In genomic region chr8:124950865-124951264, GRCm38 (mm10) we compare ENCODE assay signal across 9 mouse cellular contexts. TPM values are rescaled to one million over a fixed set of nuclear protein-coding genes. Genes with fewer than 3 reads are reported as not detected.
A peak's percentile ranks its signal among the peaks of the same experiment; 100 is the strongest.
DNase-seq lines count a peak whose midpoint lies in the region; ATAC-seq lines count a peak whose summit lies in the region.
"Had no signal": no experiment of that assay in that cellular context is flagged by ENCODE, and none has a peak within 500 bp of the region (broad histone marks: within the 10 kb centered on the region; RNA-seq: fewer than 3 reads in every experiment).

No protein-coding gene starts in this region.

- H3K9ac ChIP-seq in heart, embryonic 14.5 days (ENCODE audit: low read length): peak overlapping the region; percentile 92
- peak overlapping the region; percentile 93; the same call in 1 of the 2 replicates for H3K9ac ChIP-seq in embryonic facial prominence, embryonic 12.5 days
- peak overlapping the region; percentile 38 for H3K9ac ChIP-seq in hindbrain, embryonic 16.5 days (ENCODE audit: low read depth, low read length)
- peak overlapping the region; percentile 95 for H3K9ac ChIP-seq in midbrain, embryonic 13.5 days (replicated peaks)

- H3K4me1 ChIP-seq in heart, embryonic 14.5 days (ENCODE audit: control insufficient read depth in 2 of 2, insufficient read depth in 2 of 2, low read length in 2 of 2): peaks cover 8 to 26% of the 10 kb centered on the region in 2 experiments
- H3K4me1 ChIP-seq in embryonic facial prominence, embryonic 12.5 days: peaks cover 23% of the 10 kb centered on the region
- peaks cover 23% of the 10 kb centered on the region for H3K4me1 ChIP-seq in hindbrain, embryonic 16.5 days (ENCODE audit: control insufficient read depth, insufficient read depth, low read depth, low read length)
- H3K4me1 ChIP-seq in midbrain, embryonic 13.5 days (replicated peaks): peaks cover 31% of the 10 kb centered on the region

- no peaks in the 10 kb centered on the region for H3K27me3 ChIP-seq in heart, embryonic 14.5 days (ENCODE audit: control insufficient read depth, insufficient read depth, low read length)
- H3K27me3 ChIP-seq in embryonic facial prominence, embryonic 12.5 days: no peaks in the 10 kb centered on the region
- no peaks in the 10 kb centered on the region for H3K27me3 ChIP-seq in hindbrain, embryonic 16.5 days (replicated peaks; ENCODE audit: control insufficient read depth, insufficient read depth, low read length)
- H3K27me3 ChIP-seq in midbrain, embryonic 13.5 days: no peaks in the 10 kb centered on the region

- no peak for ATAC-seq in heart, embryonic 14.5 days (ENCODE audit: insufficient number of reproducible peaks, insufficient read depth, low FRiP score, low read depth)
- no peak for ATAC-seq in embryonic facial prominence, embryonic 12.5 days (ENCODE audit: insufficient number of reproducible peaks, insufficient read depth, low FRiP score, low TSS enrichment)
- no peak for ATAC-seq in hindbrain, embryonic 16.5 days
- ATAC-seq in midbrain, embryonic 13.5 days: no peak

- H3K4me2 ChIP-seq in heart, embryonic 14.5 days (ENCODE audit: low read length): peak overlapping the region; percentile 74
- peak overlapping the region; percentile 51 for H3K4me2 ChIP-seq in embryonic facial prominence, embryonic 12.5 days (replicated peaks)
- peak overlapping the region; percentile 91 for H3K4me2 ChIP-seq in hindbrain, embryonic 16.5 days (ENCODE audit: low read length)
- peak overlapping the region; percentile 92 for H3K4me2 ChIP-seq in midbrain, embryonic 13.5 days (replicated peaks)

- no peak for DNase-seq in heart, adult 18-20 months
- no peak for DNase-seq in left cerebral cortex, postnatal 10 days (ENCODE audit: extremely low spot score in 1 of 2, low spot score in 2 of 2)
- no peak for DNase-seq in thymus, postnatal 25 days
- no peak for DNase-seq in urinary bladder, postnatal 4 days (ENCODE audit: low spot score in 2 of 2)
- DNase-seq: lung, postnatal 10 days had no signal

- peak overlapping the region in 1 of 2 experiments; percentile 94; a peak in 1 of 4 replicates for H3K4me3 ChIP-seq in heart, embryonic 14.5 days (ENCODE audit: control insufficient read depth in 1 of 2, insufficient read depth in 1 of 2, low read depth in 1 of 2, low read length in 2 of 2)
- peak overlapping the region; percentile 89; the same call in 1 of the 2 replicates for H3K4me3 ChIP-seq in embryonic facial prominence, embryonic 12.5 days
- peak overlapping the region; percentile 92 for H3K4me3 ChIP-seq in hindbrain, embryonic 16.5 days (ENCODE audit: low read length)
- H3K4me3 ChIP-seq in midbrain, embryonic 13.5 days (replicated peaks): peak overlapping the region; percentile 90

- intact Hi-C loops in left cerebral cortex, postnatal 10 days (cut with DNase I): no loop called here

- H3K9me3 ChIP-seq in heart, embryonic 14.5 days (ENCODE audit: control insufficient read depth, low read length): no peaks in the 10 kb centered on the region
- H3K9me3 ChIP-seq in embryonic facial prominence, embryonic 12.5 days: no peaks in the 10 kb centered on the region
- no peaks in the 10 kb centered on the region for H3K9me3 ChIP-seq in hindbrain, embryonic 16.5 days (ENCODE audit: control insufficient read depth, low read length)
- H3K9me3 ChIP-seq in midbrain, embryonic 13.5 days: no peaks in the 10 kb centered on the region

- H3K36me3 ChIP-seq in heart, embryonic 14.5 days (ENCODE audit: control insufficient read depth, insufficient read depth, low read length): no peaks in the 10 kb centered on the region
- no peaks in the 10 kb centered on the region for H3K36me3 ChIP-seq in embryonic facial prominence, embryonic 12.5 days
- no peaks in the 10 kb centered on the region for H3K36me3 ChIP-seq in hindbrain, embryonic 16.5 days (ENCODE audit: control insufficient read depth, insufficient read depth, low read length)
- no peaks in the 10 kb centered on the region for H3K36me3 ChIP-seq in midbrain, embryonic 13.5 days

- H3K27ac ChIP-seq in heart, embryonic 14.5 days (replicated peaks in 1 of 2; ENCODE audit: control insufficient read depth in 1 of 2, insufficient read depth in 1 of 2, low read depth in 2 of 2, low read length in 2 of 2): no peak overlapping the region
- H3K27ac ChIP-seq in embryonic facial prominence, embryonic 12.5 days: peak overlapping the region; percentile 96; the same call in 1 of the 2 replicates
- H3K27ac ChIP-seq in hindbrain, embryonic 16.5 days (ENCODE audit: low read depth, low read length): peak overlapping the region; percentile 44
- peak overlapping the region; percentile 99; the same call in 1 of the 2 replicates for H3K27ac ChIP-seq in midbrain, embryonic 13.5 days

- 68% methylated on average over 2 of the region's 2 CpGs for WGBS in heart, embryonic 14.5 days
- WGBS in embryonic facial prominence, embryonic 12.5 days: 50% methylated on average over 2 of the region's 2 CpGs
- WGBS in hindbrain, embryonic 16.5 days: 76% methylated on average over 2 of the region's 2 CpGs
- WGBS in midbrain, embryonic 13.5 days: 89% methylated on average over 2 of the region's 2 CpGs

RNA-seq across cellular contexts. Expression of gene Egln1, which starts 1.7 kb away (rescaled TPM):
- 25.5 and 26.0 TPM in 2 replicates for polyA plus RNA-seq in heart, embryonic 14.5 days (2014; fragmentation: Nextera tagmentation; extraction: Ambion mirVana)
- 100 to 1,000 TPM; 310 to 331 TPM for total RNA-seq in heart, adult 18-20 months (2021)
- polyA plus RNA-seq in embryonic facial prominence, embryonic 12.5 days (2016; fragmentation: Nextera tagmentation; extraction: Ambion mirVana): 15.5 and 15.6 TPM in 2 replicates
- polyA plus RNA-seq in hindbrain, embryonic 16.5 days (2015; fragmentation: Nextera tagmentation; extraction: Ambion mirVana): 14.3 and 14.8 TPM in 2 replicates
- polyA plus RNA-seq in midbrain, embryonic 13.5 days (2015; fragmentation: Nextera tagmentation; extraction: Ambion mirVana): 18.0 TPM in 2 replicates
- 10 to 100 TPM; 59.9 to 61.1 TPM for total RNA-seq in left cerebral cortex, postnatal 10 days (2021)

RNA-seq across cellular contexts. Expression of gene Sprtn, which starts 53.2 kb away (rescaled TPM):
- polyA plus RNA-seq in heart, embryonic 14.5 days (2014; fragmentation: Nextera tagmentation; extraction: Ambion mirVana): 6.5 and 6.8 TPM in 2 replicates
- 10 to 100 TPM; 10.5 to 12.9 TPM for total RNA-seq in heart, adult 18-20 months (2021)
- polyA plus RNA-seq in embryonic facial prominence, embryonic 12.5 days (2016; fragmentation: Nextera tagmentation; extraction: Ambion mirVana): 12.7 and 13.3 TPM in 2 replicates
- 5.9 and 8.1 TPM in 2 replicates for polyA plus RNA-seq in hindbrain, embryonic 16.5 days (2015; fragmentation: Nextera tagmentation; extraction: Ambion mirVana)
- polyA plus RNA-seq in midbrain, embryonic 13.5 days (2015; fragmentation: Nextera tagmentation; extraction: Ambion mirVana): 11.5 and 14.1 TPM in 2 replicates
- total RNA-seq in left cerebral cortex, postnatal 10 days (2021): 10 to 100 TPM; 14.7 to 15.6 TPM

RNA-seq across cellular contexts. Expression of gene Exoc8, which starts 53.4 kb away (rescaled TPM):
- 5.8 and 6.5 TPM in 2 replicates for polyA plus RNA-seq in heart, embryonic 14.5 days (2014; fragmentation: Nextera tagmentation; extraction: Ambion mirVana)
- total RNA-seq in heart, adult 18-20 months (2021): 10 to 100 TPM; 18.4 to 18.7 TPM
- 14.6 TPM in 2 replicates for polyA plus RNA-seq in embryonic facial prominence, embryonic 12.5 days (2016; fragmentation: Nextera tagmentation; extraction: Ambion mirVana)
- polyA plus RNA-seq in hindbrain, embryonic 16.5 days (2015; fragmentation: Nextera tagmentation; extraction: Ambion mirVana): 11.7 and 14.8 TPM in 2 replicates
- polyA plus RNA-seq in midbrain, embryonic 13.5 days (2015; fragmentation: Nextera tagmentation; extraction: Ambion mirVana): 11.8 and 14.4 TPM in 2 replicates
- total RNA-seq in left cerebral cortex, postnatal 10 days (2021): 10 to 100 TPM; 35.7 to 37.0 TPM

Comparison
In these comparisons a context has a peak if more than half of its experiments do, and no peak if none do; other contexts are left out.
1. H3K27ac ChIP-seq: peak in embryonic facial prominence, embryonic 12.5 days (single experiment), hindbrain, embryonic 16.5 days (single experiment) and midbrain, embryonic 13.5 days (single experiment); none in heart, embryonic 14.5 days (0 of 2).
2. H3K9ac ChIP-seq: peak in every context shown above with its lines; median percentile 95 in midbrain, embryonic 13.5 days; 93 in embryonic facial prominence, embryonic 12.5 days; 92 in heart, embryonic 14.5 days; 38 in hindbrain, embryonic 16.5 days.
3. Peak in every context shown above with its lines, with median percentiles within 50 percentile points of each other: H3K4me2 ChIP-seq.